Mouse (Mus musculus) ES-Bruce4 (cell line): ENCODE data around the gene Gm45713.

Experiments
- CTCF ChIP-seq: IDR thresholded peaks from one replicate; pipeline ENCODE4 v1.8.1; 2011; ENCODE audit warnings: low read depth, low read length
- POLR2A ChIP-seq: IDR thresholded peaks from one replicate; pipeline ENCODE4 v1.8.1; 2011; ENCODE audit warnings: low read length; ENCODE audit not compliant: insufficient read depth

- TF ChIP-seq CTCF (no peak), POLR2A (no peak)
Observed at GRCm38 (mm10) chr7:45119780-45120709, 16.0 kb downstream of the Gm45713 start.
